Mouse (Mus musculus): ENCODE data around the gene Nfya.

The Nfya gene

GRCm38 (mm10) chr17:48404706-48405105 lies 5.0 kb downstream of the Nfya start:
- ATAC-seq (ENCODE audit: insufficient number of reproducible peaks, low FRiP score, low TSS enrichment): no peak

- ATAC-seq (ENCODE audit: insufficient number of reproducible peaks, low FRiP score, low TSS enrichment): no peak
Observed at GRCm38 (mm10) chr17:48403848-48404247, 5.9 kb downstream of the Nfya start.

- ATAC-seq (ENCODE audit: insufficient number of reproducible peaks, low FRiP score, low TSS enrichment): no peak
Observed at GRCm38 (mm10) chr17:48402751-48403150, 7.0 kb downstream of the Nfya start.

- no peak for ATAC-seq (ENCODE audit: insufficient number of reproducible peaks, low FRiP score, low TSS enrichment)
Observed at GRCm38 (mm10) chr17:48401710-48402109, 8.0 kb downstream of the Nfya start.

GRCm38 (mm10) chr17:48392616-48393015 lies 17.1 kb downstream of the Nfya start:
- no peak for ATAC-seq (ENCODE audit: insufficient number of reproducible peaks, low FRiP score, low TSS enrichment)

- ATAC-seq (ENCODE audit: insufficient number of reproducible peaks, low FRiP score, low TSS enrichment): no peak
Observed at GRCm38 (mm10) chr17:48391446-48391845, 18.3 kb downstream of the Nfya start.

DNA sequence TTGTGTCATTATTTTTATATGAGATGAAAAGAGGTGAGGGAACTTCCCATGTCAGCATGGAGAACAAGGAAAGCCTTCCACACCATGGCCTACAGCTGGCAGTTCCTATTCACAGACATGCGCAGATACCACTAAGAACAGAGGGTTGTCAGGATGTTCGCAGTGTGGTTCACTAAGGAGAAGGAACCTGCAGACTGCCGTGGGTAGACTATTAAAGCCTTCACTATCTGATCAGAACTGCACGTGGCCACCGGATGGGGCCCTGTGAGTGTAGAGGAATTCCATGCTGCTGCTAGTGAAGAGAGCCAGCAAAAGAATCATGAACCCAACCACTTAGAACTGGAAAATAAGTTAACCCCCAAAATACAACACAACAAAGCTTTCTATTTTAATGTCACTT lies 20.3 kb downstream of the Nfya start:
- no peak for ATAC-seq (ENCODE audit: insufficient number of reproducible peaks, low FRiP score, low TSS enrichment)

GRCm38 (mm10) chr17:48388666-48389065 lies 21.0 kb downstream of the Nfya start:
- ATAC-seq (ENCODE audit: insufficient number of reproducible peaks, low FRiP score, low TSS enrichment): no peak

DNA sequence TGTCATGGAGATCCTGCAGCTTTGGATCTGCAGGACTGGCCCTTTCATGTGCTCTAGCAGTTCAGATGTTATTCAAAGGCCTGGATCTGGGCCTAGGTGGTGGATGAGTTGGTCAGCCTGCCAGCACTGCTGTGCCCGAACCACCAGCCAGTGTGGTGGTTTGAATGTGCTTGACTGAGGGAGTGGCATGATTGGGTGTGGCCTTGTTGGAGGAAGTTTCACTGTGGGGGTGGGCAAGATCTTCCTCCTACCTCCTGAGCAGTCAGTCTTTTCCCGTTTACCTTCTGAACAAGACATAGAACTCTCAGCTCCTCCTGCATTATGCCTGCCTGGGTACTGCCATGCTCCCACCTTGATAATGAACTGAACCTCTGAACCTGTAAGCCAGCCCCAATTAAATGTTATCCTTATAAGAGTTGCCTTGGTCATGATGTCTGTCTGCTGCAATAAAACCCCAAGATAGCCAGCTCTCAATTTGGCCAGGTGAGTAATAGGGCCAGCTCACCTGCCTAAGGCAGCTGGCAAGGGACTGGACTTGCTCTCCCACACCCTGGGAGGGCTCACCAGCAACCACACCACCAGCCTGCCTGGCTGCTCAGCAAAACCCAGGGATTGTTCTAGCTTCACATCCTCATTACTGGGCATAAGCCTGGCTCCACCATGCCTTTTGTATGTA lies 23.8 kb downstream of the Nfya start:
- no peak for ATAC-seq (ENCODE audit: insufficient number of reproducible peaks, low FRiP score, low TSS enrichment)

DNA sequence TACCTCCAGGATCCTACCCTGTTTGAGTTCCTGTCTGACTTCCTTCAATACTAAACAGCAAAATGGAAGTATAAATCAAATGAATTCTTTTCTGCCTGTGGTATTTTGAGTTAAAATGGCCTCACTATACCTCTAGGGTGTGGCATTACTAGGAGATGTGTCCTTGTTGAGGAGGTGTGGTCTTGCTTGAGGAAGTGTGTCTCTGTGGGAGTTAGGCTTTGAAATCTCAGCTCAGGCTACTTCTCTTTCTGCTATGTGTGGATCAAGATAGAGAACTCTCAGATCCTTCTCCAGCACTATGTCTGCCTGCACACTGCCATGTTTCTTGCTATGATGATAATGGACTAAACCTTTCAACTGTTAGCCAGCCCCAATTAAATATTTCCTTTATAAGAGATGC lies 30.7 kb downstream of the Nfya start:
- no peak for ATAC-seq (ENCODE audit: insufficient number of reproducible peaks, low FRiP score, low TSS enrichment)

GRCm38 (mm10) chr17:48376102-48376501 lies 33.6 kb downstream of the Nfya start:
- ATAC-seq (ENCODE audit: insufficient number of reproducible peaks, low FRiP score, low TSS enrichment): no peak

- no peak for ATAC-seq (ENCODE audit: insufficient number of reproducible peaks, low FRiP score, low TSS enrichment)
Observed at GRCm38 (mm10) chr17:48372987-48373386, 36.7 kb downstream of the Nfya start.

DNA sequence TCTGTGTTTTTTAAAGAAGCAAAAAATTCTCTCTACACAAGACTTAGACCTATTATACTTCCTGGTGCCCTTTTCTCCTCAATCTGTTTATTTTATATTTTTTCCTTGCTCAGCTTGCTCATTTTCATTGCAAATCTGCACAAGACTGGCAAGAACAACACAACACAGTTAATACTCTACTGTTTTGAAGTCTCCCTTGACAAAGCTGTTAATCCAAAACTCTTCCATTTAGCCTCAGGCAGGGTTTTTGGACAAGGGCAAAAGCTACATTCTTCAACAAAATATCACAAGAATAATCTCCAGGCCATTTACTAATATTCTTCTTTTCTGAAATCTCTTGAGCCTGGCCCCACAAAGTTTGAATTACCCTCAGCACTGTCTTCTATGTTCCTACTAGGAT lies 38.1 kb downstream of the Nfya start:
- ATAC-seq (ENCODE audit: insufficient number of reproducible peaks, low FRiP score, low TSS enrichment): no peak

DNA sequence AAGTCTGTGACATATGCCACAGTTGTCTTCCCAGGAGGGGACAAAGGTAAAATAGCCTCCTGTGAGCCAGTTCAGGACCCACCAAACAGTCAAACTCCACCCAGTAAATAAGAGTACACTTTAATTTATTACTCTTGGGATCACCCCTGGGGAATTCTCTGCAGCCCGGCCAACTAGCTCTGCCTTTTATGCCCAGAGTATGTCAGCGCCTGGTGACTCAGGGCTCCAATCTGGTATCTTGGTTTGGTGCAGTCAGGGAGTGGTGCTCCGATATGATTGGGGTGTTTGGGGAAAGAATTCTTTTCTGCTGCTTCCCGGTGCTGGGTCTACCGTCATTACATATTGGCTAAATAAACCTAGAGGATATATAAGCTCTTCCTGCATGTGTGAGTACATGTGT lies 42.9 kb downstream of the Nfya start:
- no peak for ATAC-seq (ENCODE audit: insufficient number of reproducible peaks, low FRiP score, low TSS enrichment)

DNA sequence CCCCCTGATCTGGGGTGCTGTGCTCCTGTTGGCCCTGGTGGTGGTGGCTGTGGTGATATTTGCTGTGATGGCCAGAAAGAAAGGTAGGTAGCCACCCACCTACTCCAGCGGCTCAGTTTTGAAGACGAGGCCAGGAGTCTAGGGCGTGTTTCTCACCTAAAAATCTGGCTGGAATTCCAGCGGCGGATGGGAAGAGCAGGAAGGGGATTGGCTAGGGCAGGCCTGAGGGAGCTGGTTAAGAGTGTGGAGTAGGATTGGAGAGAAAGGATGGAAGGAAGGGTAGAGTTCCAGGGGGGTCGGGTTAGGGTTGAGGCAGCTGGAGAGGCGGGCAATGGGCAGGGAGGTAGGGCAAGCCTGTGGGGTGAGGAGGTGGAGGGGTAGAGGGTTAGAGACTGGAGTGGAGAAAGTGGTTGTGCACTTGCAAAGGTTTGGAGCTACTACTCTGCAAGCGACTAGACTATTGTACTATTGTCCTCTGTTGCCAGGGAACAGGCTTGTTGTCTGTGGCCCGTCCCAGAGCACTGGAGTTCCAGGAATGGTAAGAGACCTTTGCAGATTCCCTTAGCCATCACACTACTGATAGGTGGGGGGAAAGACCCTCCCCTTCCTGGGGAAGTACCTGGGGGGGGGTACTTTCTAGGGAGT lies 44.1 kb downstream of the Nfya start:
- no peak for ATAC-seq (ENCODE audit: insufficient number of reproducible peaks, low FRiP score, low TSS enrichment)

- ATAC-seq (ENCODE audit: insufficient number of reproducible peaks, low FRiP score, low TSS enrichment): no peak
Observed at GRCm38 (mm10) chr17:48363421-48363965, 46.2 kb downstream of the Nfya start.

DNA sequence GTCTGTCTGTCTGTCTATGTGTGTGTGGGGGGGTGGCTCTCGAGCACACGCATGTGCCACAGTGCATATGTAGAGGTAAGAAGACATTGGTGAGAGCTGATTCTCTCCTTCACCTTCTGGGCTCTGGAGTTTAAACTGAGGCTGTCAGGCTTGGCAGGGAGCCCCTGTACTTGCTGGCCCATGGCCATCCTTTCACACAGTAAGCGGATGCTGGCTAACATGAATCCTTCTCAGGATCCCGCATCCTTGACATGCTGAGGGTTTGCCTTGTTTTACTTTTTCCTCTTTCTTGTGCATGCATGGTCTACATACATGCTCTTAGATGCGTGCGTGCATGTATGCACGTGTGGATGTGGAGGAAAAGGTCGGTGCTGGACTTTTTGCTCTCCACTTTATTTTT lies 46.7 kb downstream of the Nfya start:
- no peak for ATAC-seq (ENCODE audit: insufficient number of reproducible peaks, low FRiP score, low TSS enrichment)

DNA sequence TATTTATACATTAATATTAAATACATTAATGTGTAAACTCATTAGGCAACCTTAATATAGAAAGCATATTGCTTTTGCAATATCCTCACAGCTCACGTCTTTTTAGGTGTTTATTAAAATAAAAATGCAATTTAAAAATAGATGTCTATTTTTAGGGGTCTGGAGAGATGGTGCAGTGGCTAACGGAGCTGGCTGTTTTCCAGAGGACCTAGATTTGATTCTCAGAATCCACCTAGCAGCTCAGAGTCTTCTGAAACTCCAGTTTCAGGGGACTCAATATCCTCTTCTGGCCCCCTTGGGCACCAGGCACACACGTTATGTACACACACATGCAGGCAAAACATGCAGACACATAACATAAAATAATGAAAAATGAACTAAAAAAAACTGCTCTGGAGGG lies 47.4 kb downstream of the Nfya start:
- no peak for ATAC-seq (ENCODE audit: insufficient number of reproducible peaks, low FRiP score, low TSS enrichment)

- no peak for ATAC-seq (ENCODE audit: insufficient number of reproducible peaks, low FRiP score, low TSS enrichment)
Observed at GRCm38 (mm10) chr17:48360462-48360861, 49.2 kb downstream of the Nfya start.

DNA sequence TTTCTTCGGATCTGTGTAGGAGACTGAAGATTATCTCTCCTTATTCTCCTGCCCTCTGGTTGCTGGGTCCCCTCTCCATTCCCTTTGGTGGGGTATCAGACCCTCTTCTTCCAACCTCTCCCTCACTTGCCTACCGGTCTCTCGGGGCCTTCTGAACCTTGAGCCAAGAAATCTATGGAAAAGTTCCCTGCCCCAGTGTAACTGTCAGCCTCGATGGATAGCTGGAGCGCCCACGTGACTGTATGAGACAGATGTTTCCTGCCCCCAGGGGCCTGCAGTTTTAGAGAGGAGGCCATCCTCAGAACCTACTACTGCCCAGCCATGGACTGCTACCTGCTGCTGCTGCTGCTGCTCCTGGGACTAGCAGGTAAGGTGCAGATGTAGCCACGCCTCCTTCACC lies 50.1 kb downstream of the Nfya start, which contains the start of gene Treml1:
Gene Treml1, plus strand, starts transcription at position 301 of the 400 bp plus-strand sequence.
- ATAC-seq (ENCODE audit: insufficient number of reproducible peaks, low FRiP score, low TSS enrichment): no peak

DNA sequence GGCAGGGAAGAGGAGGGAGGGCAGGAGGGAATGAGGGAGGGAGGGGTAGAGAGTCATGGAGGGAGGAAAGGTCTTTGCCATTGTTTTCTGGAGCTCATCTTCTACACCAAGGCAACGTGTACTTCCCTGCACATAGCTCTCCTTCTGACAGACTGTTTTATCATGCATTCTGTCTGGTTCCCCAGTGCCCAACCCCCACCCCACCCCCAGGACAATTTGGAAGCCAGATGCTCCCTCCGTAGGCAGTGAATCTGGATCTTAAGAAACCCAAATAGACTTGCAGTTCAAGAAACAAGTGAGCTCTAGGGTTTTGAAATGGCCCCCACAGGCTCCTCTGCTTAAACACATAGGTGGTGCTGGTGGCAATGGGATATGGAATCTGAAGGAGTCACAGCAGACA lies 51.8 kb downstream of the Nfya start:
- ATAC-seq (ENCODE audit: insufficient number of reproducible peaks, low FRiP score, low TSS enrichment): no peak

- ATAC-seq (ENCODE audit: insufficient number of reproducible peaks, low FRiP score, low TSS enrichment): no peak
Observed at GRCm38 (mm10) chr17:48355822-48356221, 53.9 kb downstream of the Nfya start.
